Mouse (Mus musculus) neutrophil, adult 5-6 weeks (primary cell): Measurements from ENCODE around the gene Leng1. TPM values are rescaled to one million over a fixed set of nuclear protein-coding genes. Genes with fewer than 3 reads are reported as not detected.

ENCODE experiments used
- ATAC-seq: fragments of 151-379, 151-347 bp; 2 replicates; pipeline ENCODE4 v1.8.0; 2017; ENCODE audit warnings: mild to moderate bottlenecking, moderate TSS enrichment; ENCODE audit not compliant: insufficient number of reproducible peaks, poor library complexity, low FRiP score, severe bottlenecking; ENCODE audit errors: extremely low read depth
- total RNA-seq: library from RNA; stranded (forward); fragments of 200-1000 nt; gene quantifications from 2 replicates; pipeline ENCODE4 v1.2.3, GENCODE M21; 2017

Leng1 gene
- total RNA-seq, 1 experiment from 2014 or later, result 12.8 TPM

- ATAC-seq, result peak; percentile 89
Observed at GRCm38 (mm10) chr7:3644672-3645487, 20.8 kb downstream of the Leng1 start, which contains the start of gene Cnot3. TSS of gene Cnot3 (plus strand) at chr7:3645268.

GRCm38 (mm10) chr7:3644348-3644671 is 21.3 kb downstream of the Leng1 start:
- ATAC-seq, result no peak

- ATAC-seq, result no peak
Observed at GRCm38 (mm10) chr7:3643843-3644242, 21.8 kb downstream of the Leng1 start.

GRCm38 (mm10) chr7:3643412-3643811 is 22.2 kb downstream of the Leng1 start:
- no peak for ATAC-seq

- no peak for ATAC-seq
Observed at GRCm38 (mm10) chr7:3630478-3630815, 35.2 kb downstream of the Leng1 start.

GRCm38 (mm10) chr7:3629543-3630477 is 35.8 kb downstream of the Leng1 start, which contains the start of the genes Tfpt and Prpf31:
TSS of gene Tfpt (minus strand) at chr7:3629929.
TSS of gene Prpf31 (plus strand) at chr7:3629985.
- ATAC-seq, result peak; percentile 93

GRCm38 (mm10) chr7:3629030-3629429 is 36.6 kb downstream of the Leng1 start:
- no peak for ATAC-seq

- peak; percentile 97 for ATAC-seq
Observed at GRCm38 (mm10) chr7:3617242-3617995, 48.2 kb downstream of the Leng1 start, which contains the start of gene Ndufa3. TSS of gene Ndufa3 (plus strand) at chr7:3617373.

GRCm38 (mm10) chr7:3616389-3617241 is 49.0 kb downstream of the Leng1 start:
- no peak for ATAC-seq

- ATAC-seq, result no peak
Observed at GRCm38 (mm10) chr7:3616057-3616388, 49.6 kb downstream of the Leng1 start, which contains the start of gene Oscar. TSS of gene Oscar (minus strand) at chr7:3616157.

GRCm38 (mm10) chr7:3614021-3614420 is 51.6 kb downstream of the Leng1 start:
- no peak for ATAC-seq

GRCm38 (mm10) chr7:3611006-3611405 is 54.6 kb downstream of the Leng1 start:
- ATAC-seq, result no peak

- no peak for ATAC-seq
Observed at GRCm38 (mm10) chr7:3610437-3610836, 55.2 kb downstream of the Leng1 start.

Other genes with a start within 250 kb of the Leng1 start
- gene Cacng6, start 241.6 kb downstream of the Leng1 start, total RNA-seq, result not detected in 2 replicates
- 50.3 and 60.8 TPM in 2 replicates for gene Tarm1, start 163.2 kb downstream of the Leng1 start, total RNA-seq
- gene Oscar, start 49.7 kb downstream of the Leng1 start, total RNA-seq, result not detected in 2 replicates
- gene Ndufa3, start 48.5 kb downstream of the Leng1 start, total RNA-seq, result 171 TPM in 2 replicates
- gene Tfpt, start 35.9 kb downstream of the Leng1 start, total RNA-seq, result 28.5 and 53.9 TPM in 2 replicates
- 34.4 and 49.0 TPM in 2 replicates for gene Prpf31, start 35.9 kb downstream of the Leng1 start, total RNA-seq
- 55.9 TPM in 2 replicates for gene Cnot3, start 20.6 kb downstream of the Leng1 start, total RNA-seq
- 51.9 and 60.2 TPM in 2 replicates for gene Tmc4, start 11.7 kb upstream of the Leng1 start, total RNA-seq
- 26.4 and 26.5 TPM in 2 replicates for gene Tsen34, start 27.0 kb upstream of the Leng1 start, total RNA-seq
- 87.5 and 100 TPM in 2 replicates for gene Mboat7, start 27.7 kb upstream of the Leng1 start, total RNA-seq
- gene Rps9, start 38.2 kb upstream of the Leng1 start, total RNA-seq, result 1,508 and 1,604 TPM in 2 replicates
- 406 and 418 TPM in 2 replicates for gene Pirb, start 54.6 kb upstream of the Leng1 start, total RNA-seq
- 36.3 and 41.7 TPM in 2 replicates for gene Gm15448, start 159.8 kb upstream of the Leng1 start, total RNA-seq
- 85.7 and 94.4 TPM in 2 replicates for gene Pira2, start 179.2 kb upstream of the Leng1 start, total RNA-seq
- 94.9 and 100 TPM in 2 replicates for gene Gm14548, start 232.3 kb upstream of the Leng1 start, total RNA-seq
- 145 and 154 TPM in 2 replicates for gene Lilra6, start 249.7 kb upstream of the Leng1 start, total RNA-seq